Mouse (Mus musculus) megakaryocyte, embryonic 14.5 days (primary cell): ENCODE results near the gene Iqub.

Experiments
- FLI1 ChIP-seq: IDR thresholded peaks from 2 replicates; pipeline ENCODE4 v1.6.1; 2012; ENCODE audit warnings: low read length, inconsistent platforms, mixed read lengths
- GATA1 ChIP-seq: IDR thresholded peaks from 3 replicates; pipeline ENCODE4 v1.6.1; 2012; ENCODE audit warnings: mixed read lengths, low read length, inconsistent platforms, borderline replicate concordance

GRCm38 (mm10) chr6:24504141-24504540, 10.7 kb downstream of the Iqub start:
- TF ChIP-seq GATA1 (no peak), FLI1 (no peak)
